Mouse (Mus musculus): ENCODE measurements at regions not wholly inside any gene's neighbourhood (a gene's known extent, or its start where the extent isn't known, plus 50 kb on each side); places are given as distances from the start of the nearest gene placed in this dataset.

DNA sequence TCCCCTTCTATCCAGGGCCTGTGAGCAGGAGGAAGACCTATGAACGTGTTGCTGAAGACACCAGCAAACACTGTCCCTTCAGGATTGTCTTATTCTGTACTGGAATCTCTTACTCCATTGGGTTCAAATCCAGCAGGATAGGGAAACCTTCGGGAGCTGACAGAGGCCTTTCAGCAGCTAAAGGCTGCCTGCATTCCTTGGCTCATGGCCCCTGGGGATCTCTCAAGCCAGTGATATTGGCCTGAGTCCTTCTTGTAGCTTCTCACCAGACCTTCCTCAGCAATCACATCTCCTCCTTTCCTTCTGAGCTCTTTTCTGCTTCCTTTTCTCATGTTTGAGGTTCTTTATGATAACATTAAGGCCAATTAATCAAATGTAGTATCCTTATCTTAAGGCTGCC lies 103.8 kb upstream of the Sh3bp4 start:
- Histone ChIP-seq H3K9me3 (replicated peaks; ENCODE audit: low read length) (peaks cover 67% of the 10 kb centered on the region), H3K4me3 (replicated peaks in 1 of 3; ENCODE audit: low read depth in 2 of 3, low read length in 2 of 3, poor library complexity in 1 of 3) (no peak overlapping the region), H3K4me2 (ENCODE audit: insufficient read depth, low read depth, poor library complexity, severe bottlenecking) (no peak overlapping the region), H3K9ac (ENCODE audit: insufficient read depth, low read depth) (no peak overlapping the region), H3K27me3 (replicated peaks) (no peaks in the 10 kb centered on the region), H3K79me2 (replicated peaks; ENCODE audit: control insufficient read depth, extremely low read depth, insufficient read depth, poor library complexity, severe bottlenecking) (no peaks in the 10 kb centered on the region), H3K27ac (ENCODE audit: insufficient read depth, low read depth) (no peak overlapping the region), H3K36me3 (replicated peaks in 1 of 2; ENCODE audit: control insufficient read depth in 1 of 2, insufficient read depth in 1 of 2, low read length in 1 of 2) (no peaks in the 10 kb centered on the region), H3K4me1 (ENCODE audit: control insufficient read depth in 1 of 2, insufficient read depth in 2 of 2) (no peaks in the 10 kb centered on the region)
- no peak for DNase-seq (ENCODE audit: extremely low read depth)
- TF ChIP-seq MAZ (IDR thresholded peaks at IDR 0.05; ENCODE audit: low read depth, low read length) (no peak), RAD21 (IDR thresholded peaks at IDR 0.05; ENCODE audit: low read depth, low read length) (no peak), GABPA (IDR thresholded peaks at IDR 0.05; ENCODE audit: insufficient replicate concordance, low read depth, low read length) (no peak), TCF12 (IDR thresholded peaks at IDR 0.05; ENCODE audit: low read depth, low read length) (no peak), KAT2A (IDR thresholded peaks at IDR 0.05; ENCODE audit: insufficient replicate concordance, low read length) (no peak), JUN (IDR thresholded peaks at IDR 0.05; ENCODE audit: insufficient read depth, low read depth, low read length) (no peak), IRF4 (IDR thresholded peaks at IDR 0.05; ENCODE audit: low read depth, low read length) (no peak), CHD1 (IDR thresholded peaks at IDR 0.05; ENCODE audit: low read depth, low read length) (no peak), NELFE (IDR thresholded peaks at IDR 0.05; ENCODE audit: low read depth, low read length) (no peak), MXI1 (IDR thresholded peaks at IDR 0.05; ENCODE audit: low read depth, low read length) (no peak), SIN3A (IDR thresholded peaks at IDR 0.05; ENCODE audit: low read length) (no peak), CHD2 (IDR thresholded peaks at IDR 0.05; ENCODE audit: low read length) (no peak)
- in situ Hi-C loops (cut with MboI; ENCODE audit: low pct_ligation_motif_present, low pct_unique_long_range_greater_than_20kb, low sequenced_read_pairs) = no loop called here
- dilution Hi-C loops (cut with MboI; ENCODE audit: extremely low pct_ligation_motif_present, extremely low pct_unique_long_range_greater_than_20kb, low sequenced_read_pairs) = no loop called here

DNA sequence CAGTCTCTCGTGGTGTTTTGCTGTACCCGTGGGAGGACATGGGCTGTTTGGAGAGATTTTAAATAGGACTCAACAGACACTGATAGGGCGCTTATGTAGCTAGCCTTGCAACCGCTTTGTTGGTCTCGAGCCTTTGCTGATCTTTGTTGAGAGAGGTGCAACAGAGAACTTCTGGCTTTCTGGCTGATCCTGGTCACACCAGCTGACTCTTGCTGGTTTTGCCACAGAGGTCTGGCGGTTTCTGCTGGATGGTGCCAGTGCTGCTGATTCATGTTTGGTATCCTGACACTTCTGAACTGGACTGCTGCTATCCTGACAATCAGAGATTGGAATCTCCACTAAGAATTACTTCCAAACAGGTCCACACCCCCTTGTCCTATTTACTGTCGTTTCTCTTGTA lies 102.1 kb upstream of the Sh3bp4 start:
- H3K9me3 ChIP-seq (replicated peaks; ENCODE audit: low read length) = peaks cover 67% of the 10 kb centered on the region
- TF ChIP-seq ZKSCAN1 (IDR thresholded peaks at IDR 0.05; ENCODE audit: borderline replicate concordance, low read depth, low read length) (no peak), ZMIZ1 (IDR thresholded peaks at IDR 0.05; ENCODE audit: low read depth, low read length) (no peak), ETS1 (conservative IDR thresholded peaks at IDR 0.05; ENCODE audit: low read depth, low read length) (no peak), SIN3A (IDR thresholded peaks at IDR 0.05; ENCODE audit: low read length) (no peak), RAD21 (IDR thresholded peaks at IDR 0.05; ENCODE audit: low read depth, low read length) (no peak), E2F4 (IDR thresholded peaks at IDR 0.05; ENCODE audit: insufficient replicate concordance, low read depth, low read length) (no peak), CHD1 (IDR thresholded peaks at IDR 0.05; ENCODE audit: low read depth, low read length) (no peak), MAX (IDR thresholded peaks at IDR 0.05; ENCODE audit: low read length) (no peak)
- in situ Hi-C loops (cut with MboI; ENCODE audit: low pct_ligation_motif_present, low pct_unique_long_range_greater_than_20kb, low sequenced_read_pairs) = no loop called here

More for the DNA sequence above, 102.1 kb upstream of the Sh3bp4 start:
- dilution Hi-C loops (cut with MboI; ENCODE audit: extremely low pct_ligation_motif_present, extremely low pct_unique_long_range_greater_than_20kb, low sequenced_read_pairs) = no loop called here
- no peak for DNase-seq (ENCODE audit: extremely low read depth)
- Histone ChIP-seq H3K36me3 (replicated peaks in 1 of 2; ENCODE audit: control insufficient read depth in 1 of 2, insufficient read depth in 1 of 2, low read length in 1 of 2) (no peaks in the 10 kb centered on the region), H3K27ac (ENCODE audit: insufficient read depth, low read depth) (no peak overlapping the region), H3K4me1 (ENCODE audit: control insufficient read depth in 1 of 2, insufficient read depth in 2 of 2) (no peaks in the 10 kb centered on the region), H3K27me3 (replicated peaks) (no peaks in the 10 kb centered on the region), H3K79me2 (replicated peaks; ENCODE audit: control insufficient read depth, extremely low read depth, insufficient read depth, poor library complexity, severe bottlenecking) (no peaks in the 10 kb centered on the region), H3K4me3 (replicated peaks in 1 of 3; ENCODE audit: low read depth in 2 of 3, low read length in 2 of 3, poor library complexity in 1 of 3) (no peak overlapping the region), H3K4me2 (ENCODE audit: insufficient read depth, low read depth, poor library complexity, severe bottlenecking) (no peak overlapping the region), H3K9ac (ENCODE audit: insufficient read depth, low read depth) (no peak overlapping the region)
